Mouse (Mus musculus) small intestine, adult 2 months (tissue): ENCODE results near the gene Lrrc74b.

Experiments
- CTCF ChIP-seq: fragments of 200-500 bp; IDR thresholded peaks from 2 replicates; pipeline ENCODE4 v1.5.1; 2012; ENCODE audit warnings: low read depth, mild to moderate bottlenecking, control low read depth, inconsistent platforms, low read length, moderate library complexity, mixed read lengths; ENCODE audit not compliant: insufficient replicate concordance, insufficient read length; ENCODE audit errors: extremely low read depth
- POLR2A ChIP-seq: fragments of 200-500 bp; IDR thresholded peaks from 2 replicates; pipeline ENCODE4 v1.6.1; 2012; ENCODE audit warnings: low read depth, mild to moderate bottlenecking, control low read depth, inconsistent platforms, low read length, moderate library complexity

DNA sequence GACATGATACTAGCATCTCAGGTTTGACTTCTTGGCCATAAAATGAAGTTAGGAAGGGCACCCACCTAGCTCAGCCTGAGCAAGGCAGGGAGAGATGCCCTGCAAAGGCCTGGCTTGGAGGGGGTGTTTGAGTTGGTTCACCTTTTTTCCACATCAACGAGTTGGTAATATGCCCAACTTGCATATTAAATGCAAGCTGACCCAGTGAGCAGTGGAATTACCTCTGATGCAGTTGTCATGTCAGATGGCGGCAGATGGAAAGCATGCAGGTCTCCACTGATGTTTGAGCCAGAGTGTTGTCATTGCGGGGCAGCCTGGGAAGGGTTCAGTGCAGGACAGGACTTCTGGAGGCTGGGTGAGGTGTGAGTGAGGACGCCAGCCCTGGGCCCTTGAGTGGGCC, 49.6 kb downstream of the Lrrc74b start:
- TF ChIP-seq POLR2A (no peak), CTCF (no peak)
